Mouse (Mus musculus) cortical plate, adult 2 months (tissue): ENCODE measurements around the gene Etv6. TPM values are rescaled to one million over a fixed set of nuclear protein-coding genes. Genes with fewer than 3 reads are reported as not detected.

ENCODE experiments used
- H3K27ac ChIP-seq: fragments of 200-500 bp; 2 replicates; pipeline ENCODE4 v1.5.1; 2012; ENCODE audit warnings: low read length, control low read depth, inconsistent platforms; ENCODE audit not compliant: insufficient read depth
- H3K4me1 ChIP-seq: fragments of 200-500 bp; 2 replicates; pipeline ENCODE4 v1.6.1; 2011; ENCODE audit warnings: low read length; ENCODE audit not compliant: control insufficient read depth, insufficient read depth
- H3K4me3 ChIP-seq: fragments of 200-500 bp; 2 replicates; pipeline ENCODE4 v1.5.1; 2011; ENCODE audit warnings: mild to moderate bottlenecking, low read length, control low read depth; ENCODE audit not compliant: insufficient read depth
- CTCF ChIP-seq: fragments of 200-500 bp; IDR thresholded peaks from 2 replicates; pipeline ENCODE4 v1.5.1; 2011; ENCODE audit warnings: mild to moderate bottlenecking, control low read depth, low read length; ENCODE audit not compliant: insufficient read depth; ENCODE audit errors: extremely low read depth
- POLR2A ChIP-seq: fragments of 200-500 bp; IDR thresholded peaks from 2 replicates; pipeline ENCODE4 v1.6.1; 2011; ENCODE audit warnings: mild to moderate bottlenecking, low read length, control low read depth; ENCODE audit not compliant: insufficient read depth; ENCODE audit errors: extremely low read depth
- polyA plus RNA-seq: library from polyadenylated mRNA; depleted of rRNA; stranded (reverse); fragments of >200 nt; gene quantifications from 2 replicates; pipeline ENCODE4 v1.2.3, GENCODE M21; 2012; rRNA removed

Gene Etv6
- polyA plus RNA-seq, 1 experiment = 13.0 TPM

DNA sequence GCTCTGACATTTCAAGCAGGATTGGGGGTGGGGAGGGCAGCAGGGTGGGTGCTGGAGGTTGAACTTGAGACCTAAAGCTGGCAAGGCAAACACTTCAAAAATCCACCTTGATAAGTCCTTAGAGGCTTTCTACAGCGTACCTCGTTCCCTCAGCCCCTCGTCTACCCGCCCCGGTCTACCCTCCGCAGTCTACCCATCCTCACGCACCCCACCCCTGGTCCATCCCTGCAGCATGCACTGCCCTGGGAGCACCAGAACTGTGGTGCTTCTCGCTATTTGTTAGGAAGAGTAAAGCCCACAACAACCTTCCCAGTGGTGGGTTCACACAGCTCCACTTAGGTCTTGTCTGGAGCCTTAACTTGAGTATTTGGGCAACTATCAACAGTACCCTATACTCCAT, 277.1 kb downstream of the Etv6 start:
- TF ChIP-seq POLR2A (no peak), CTCF (no peak)
- no peak overlapping the region for H3K27ac ChIP-seq
- H3K4me3 ChIP-seq = no peak overlapping the region
- no peaks in the 10 kb centered on the region for H3K4me1 ChIP-seq

DNA sequence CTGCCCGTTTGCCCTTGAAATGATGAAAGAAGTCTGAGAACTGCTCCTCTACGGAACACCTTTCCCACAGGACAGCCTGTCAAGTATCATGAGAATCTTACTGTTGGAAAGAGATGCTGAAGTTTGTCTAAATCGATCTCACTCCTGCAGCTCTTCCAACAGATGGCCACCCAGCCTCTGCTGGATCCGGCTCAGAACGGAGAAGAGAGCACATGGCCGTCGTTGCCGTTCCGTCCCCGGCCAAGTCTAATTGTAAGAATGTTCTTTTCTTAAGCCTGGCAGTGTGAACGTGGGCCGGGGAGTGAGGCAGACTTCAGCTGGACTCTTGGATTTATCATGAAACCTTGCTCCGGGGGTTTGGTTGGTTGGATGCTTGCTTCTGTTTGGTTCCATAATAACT, 281.9 kb downstream of the Etv6 start:
- H3K4me1 ChIP-seq = no peaks in the 10 kb centered on the region
- no peak overlapping the region for H3K4me3 ChIP-seq
- H3K27ac ChIP-seq = no peak overlapping the region
- TF ChIP-seq CTCF (no peak), POLR2A (no peak)

Other genes with a start within 250 kb of the Etv6 start
- not detected in 2 replicates for gene Kap, start 181.9 kb upstream of the Etv6 start, polyA plus RNA-seq